Comparison of ENCODE assay signal across 11 mouse cellular contexts in genomic region chr2:102117402-102117760, GRCm38 (mm10).
A peak's percentile ranks its signal among the peaks of the same experiment; 100 is the strongest.
DNase-seq lines count a peak whose midpoint lies in the region; ATAC-seq and TF ChIP-seq lines count a peak whose summit lies in the region.
"Had no signal": no experiment of that assay in that cellular context is flagged by ENCODE, and none has a peak within 500 bp of the region (broad histone marks: within the 10 kb centered on the region; RNA-seq: fewer than 3 reads in every experiment).

No protein-coding gene starts in this region.

- H3K27ac ChIP-seq in kidney, embryonic 16.5 days (ENCODE audit: low read length) = 0 out of 2 replicates have a peak overlapping the region, but pooled peaks have one; percentile 2
- H3K27ac ChIP-seq in hindbrain, postnatal 0 days = peak overlapping the region; percentile 45; the same call in 1 of the 2 replicates

- peaks cover 51% of the 10 kb centered on the region for H3K4me1 ChIP-seq in kidney, embryonic 16.5 days (ENCODE audit: insufficient read depth, low read length)
- peaks cover 100% of the 10 kb centered on the region for H3K4me1 ChIP-seq in E14TG2a.4 (replicated peaks; ENCODE audit: low read depth, low read length)
- peaks cover 22% of the 10 kb centered on the region for H3K4me1 ChIP-seq in hindbrain, postnatal 0 days (ENCODE audit: insufficient read depth, low read length)

- no peaks in the 10 kb centered on the region for H3K27me3 ChIP-seq in kidney, embryonic 16.5 days (ENCODE audit: insufficient read depth, low read length)
- no peaks in the 10 kb centered on the region for H3K27me3 ChIP-seq in E14TG2a.4 (ENCODE audit: insufficient read depth, low read length)
- H3K27me3 ChIP-seq in hindbrain, postnatal 0 days (ENCODE audit: insufficient read depth, low read length) = no peaks in the 10 kb centered on the region

- H3K4me3 ChIP-seq in kidney, embryonic 16.5 days (ENCODE audit: low read length) = no peak overlapping the region
- peak overlapping the region; percentile 43; the same call in 1 of the 2 replicates for H3K4me3 ChIP-seq in E14TG2a.4 (replicated peaks; ENCODE audit: low read length)
- no peak overlapping the region for H3K4me3 ChIP-seq in hindbrain, postnatal 0 days (ENCODE audit: low read length)

- 0 out of 2 replicates have a peak, but pooled peaks cover 5% of the 10 kb centered on the region for H3K36me3 ChIP-seq in kidney, embryonic 16.5 days (ENCODE audit: insufficient read depth, low read length)
- peaks cover 11% of the 10 kb centered on the region for H3K36me3 ChIP-seq in E14TG2a.4 (ENCODE audit: insufficient read depth, low read length)
- no peaks in the 10 kb centered on the region for H3K36me3 ChIP-seq in hindbrain, postnatal 0 days (ENCODE audit: insufficient read depth, low read length)
- H3K36me3 ChIP-seq: G1E had no signal

- no peak for ATAC-seq in kidney, embryonic 16.5 days (ENCODE audit: low FRiP score, low TSS enrichment)
- ATAC-seq in common myeloid progenitor, adult 5-6 weeks (replicated peaks; ENCODE audit: low read depth, poor library complexity, severe bottlenecking) = 0 out of 2 replicates have a peak, but pooled peaks have one; percentile 5
- ATAC-seq in hindbrain, postnatal 0 days = 0 out of 2 replicates have a peak, but pooled peaks have one; percentile 4

- no peak overlapping the region for H3K9ac ChIP-seq in kidney, embryonic 16.5 days (replicated peaks; ENCODE audit: low read length)
- no peak overlapping the region for H3K9ac ChIP-seq in hindbrain, postnatal 0 days (replicated peaks; ENCODE audit: low read length)

- no peaks in the 10 kb centered on the region for H3K9me3 ChIP-seq in kidney, embryonic 16.5 days (ENCODE audit: low read length)
- H3K9me3 ChIP-seq in E14TG2a.4 (ENCODE audit: low read length) = no peaks in the 10 kb centered on the region
- H3K9me3 ChIP-seq in hindbrain, postnatal 0 days (ENCODE audit: low read length) = no peaks in the 10 kb centered on the region
- H3K9me3 ChIP-seq: G1E had no signal

- no peak overlapping the region for H3K4me2 ChIP-seq in kidney, embryonic 16.5 days (replicated peaks; ENCODE audit: low read depth, low read length)
- no peak overlapping the region for H3K4me2 ChIP-seq in hindbrain, postnatal 0 days (ENCODE audit: low read depth, low read length)

- WGBS in kidney, embryonic 16.5 days = 68% methylated on average over 6 of the region's 6 CpGs
- WGBS in hindbrain, postnatal 0 days = 46% methylated on average over 6 of the region's 6 CpGs

- DNase-seq in kidney, postnatal 25 days = no peak
- DNase-seq in hindbrain, postnatal 0 days (ENCODE audit: low spot score) = peak; percentile 49
- DNase-seq in right cerebral cortex, postnatal 14 days = no peak
- DNase-seq in right cerebral cortex, adult 2 months (ENCODE audit: low spot score in 2 of 2) = no peak
- DNase-seq in urinary bladder, adult 18-20 months (ENCODE audit: low spot score in 2 of 2) = no peak
- DNase-seq: adrenal gland, postnatal 25 days; lung, postnatal 14 days had no signal

- TF ChIP-seq CTCF in E14TG2a.4 (conservative IDR thresholded peaks at IDR 0.05; ENCODE audit: low read length) = no peak
- no peak for TF ChIP-seq CTCF in hindbrain, postnatal 0 days (IDR thresholded peaks at IDR 0.05; ENCODE audit: low read depth)
